Mouse (Mus musculus) intestine, embryonic 16.5 days (tissue): ENCODE data around the gene Arih2. TPM values are rescaled to one million over a fixed set of nuclear protein-coding genes. Genes with fewer than 3 reads are reported as not detected.

Experiments used
- ATAC-seq: fragments of 200-750 bp; cut with Nextera tagmentation; 2 replicates; pipeline ENCODE4 v1.8.0; 2017; ENCODE audit warnings: moderate TSS enrichment, moderate library complexity
- H3K27ac ChIP-seq: fragments of 300-500 bp; sonication (generic); 2 replicates; pipeline ENCODE4 v1.5.1; 2014; ENCODE audit warnings: mild to moderate bottlenecking, low read length
- H3K27me3 ChIP-seq: fragments of 300-500 bp; sonication (generic); replicated peaks from 2 replicates; pipeline ENCODE4 v1.6.1; 2014; ENCODE audit warnings: low read length, control low read depth, mixed read lengths; ENCODE audit not compliant: control insufficient read depth, insufficient read depth
- H3K36me3 ChIP-seq: fragments of 300-500 bp; sonication (generic); 2 replicates; pipeline ENCODE4 v1.6.1; 2014; ENCODE audit warnings: low read length, control low read depth; ENCODE audit not compliant: control insufficient read depth, insufficient read depth
- H3K4me1 ChIP-seq: fragments of 300-500 bp; sonication (generic); 2 replicates; pipeline ENCODE4 v1.6.1; 2014; ENCODE audit warnings: low read length, control low read depth, mixed read lengths; ENCODE audit not compliant: control insufficient read depth, insufficient read depth
- H3K4me2 ChIP-seq: fragments of 300-500 bp; sonication (generic); 2 replicates; pipeline ENCODE4 v1.6.1; 2014; ENCODE audit warnings: low read depth, low read length, control low read depth
- H3K4me3 ChIP-seq: fragments of 300-500 bp; sonication (generic); 2 replicates; pipeline ENCODE4 v1.5.1; 2014; ENCODE audit warnings: mild to moderate bottlenecking, low read length
- H3K9ac ChIP-seq: fragments of 300-500 bp; sonication (generic); 2 replicates; pipeline ENCODE4 v1.6.1; 2014; ENCODE audit warnings: low read depth, low read length
- H3K9me3 ChIP-seq: fragments of 300-500 bp; sonication (generic); 2 replicates; pipeline ENCODE4 v1.6.1; 2016; ENCODE audit warnings: low read length, control low read depth; ENCODE audit not compliant: control insufficient read depth
- WGBS: fragments of 180-500 bp; shearing (Covaris S2); extraction: QIAGEN DNeasy Blood & Tissue Kit; methylation state at CpG from one replicate; pipeline ENCODE4 v1.1.7; 2014; 5-methylcytosine and 5-hydroxymethylcytosine counted together
- polyA plus RNA-seq: library from polyadenylated mRNA; unstranded; fragments of >200 nt; fragmentation: Nextera tagmentation; extraction: Ambion mirVana; gene quantifications from 2 replicates; pipeline ENCODE4 v1.2.1, GENCODE M21; 2015

Gene Arih2
- polyA plus RNA-seq, 1 experiment from 2014 or later = 42.9 TPM

DNA sequence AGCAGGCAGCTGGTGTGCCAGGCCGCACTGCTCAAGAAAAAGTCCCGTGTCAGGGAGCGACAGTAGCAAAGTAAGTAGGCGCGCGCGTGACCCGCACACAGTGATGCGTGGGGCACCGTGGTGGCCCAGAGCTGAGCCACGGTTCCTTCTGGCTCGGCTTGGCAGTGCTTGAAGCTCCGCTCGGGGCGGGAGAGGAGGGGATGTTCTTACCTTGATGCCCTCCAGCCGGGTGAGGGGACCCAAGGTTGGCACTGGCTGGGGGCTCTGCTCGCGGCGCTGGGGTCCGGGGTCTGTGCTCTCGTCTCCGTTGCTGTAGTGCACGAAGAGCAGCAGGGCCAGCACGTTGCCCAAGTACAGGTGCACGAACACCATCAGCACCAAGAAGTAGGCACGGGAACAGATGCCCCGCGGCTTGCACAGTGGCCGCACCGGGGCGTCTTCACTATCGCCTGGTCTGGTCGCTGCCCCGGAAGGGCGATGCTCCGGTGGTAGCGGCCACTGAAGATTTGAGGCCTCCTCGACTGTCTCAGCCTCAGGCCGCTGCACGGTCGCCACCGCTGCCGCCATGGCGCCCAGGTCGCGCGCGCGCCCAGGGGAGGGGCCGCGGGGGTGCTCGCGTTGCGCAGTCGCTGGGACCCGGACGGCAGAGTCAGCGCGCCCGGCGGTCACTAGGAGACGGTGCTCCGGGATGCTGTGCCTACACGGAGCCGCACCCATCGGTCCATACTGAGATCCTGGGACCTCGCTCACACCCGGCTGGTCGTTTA is 52.0 kb downstream of the Arih2 start, which contains the start of gene P4htm:
Gene P4htm, minus strand, starts transcription at position 670 of the 767 bp plus-strand sequence.
- Histone ChIP-seq H3K4me3 (peak within 1 kb of the TSS; percentile 77), H3K27me3 (no peaks in the 10 kb centered on the region; the same call in 1 of the 2 replicates), H3K4me2 (peak within 1 kb of the TSS; percentile 92), H3K27ac (no peak within 1 kb of the TSS), H3K36me3 (no peaks in the 10 kb centered on the region), H3K4me1 (peaks cover 9% of the 10 kb centered on the region), H3K9ac (peak within 1 kb of the TSS; percentile 76), H3K9me3 (no peaks in the 10 kb centered on the region)
- peak; percentile 80 for ATAC-seq
- WGBS = 1% methylated on average over 69 of the region's 69 CpGs

DNA sequence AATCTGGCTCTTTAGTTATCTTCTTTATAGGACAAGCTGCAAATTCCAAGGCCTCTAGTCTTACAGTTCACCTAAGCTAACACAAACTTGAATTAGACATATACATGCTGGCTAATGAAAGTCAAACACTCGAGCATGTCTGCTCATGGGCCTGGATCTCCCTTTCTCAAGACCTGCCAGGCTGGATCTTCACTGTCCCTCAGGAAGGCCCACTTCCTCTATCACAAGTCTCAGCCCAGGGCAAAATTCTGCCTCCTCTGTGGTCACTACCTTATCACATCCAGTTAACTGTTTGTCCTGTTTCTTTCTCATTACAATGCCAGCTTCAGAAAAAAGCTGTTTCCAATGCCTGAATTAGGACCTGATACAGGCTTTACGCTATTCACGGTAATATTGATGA is 54.8 kb downstream of the Arih2 start:
- no peak overlapping the region for H3K4me2 ChIP-seq
- peaks cover 9% of the 10 kb centered on the region for H3K4me1 ChIP-seq
- 75% methylated on average over 3 of the region's 3 CpGs for WGBS
- no peak overlapping the region for H3K9ac ChIP-seq
- no peaks in the 10 kb centered on the region; the same call in 1 of the 2 replicates for H3K27me3 ChIP-seq
- H3K9me3 ChIP-seq = no peaks in the 10 kb centered on the region
- H3K4me3 ChIP-seq = no peak overlapping the region
- H3K27ac ChIP-seq = no peak overlapping the region
- ATAC-seq = no peak
- no peaks in the 10 kb centered on the region for H3K36me3 ChIP-seq

DNA sequence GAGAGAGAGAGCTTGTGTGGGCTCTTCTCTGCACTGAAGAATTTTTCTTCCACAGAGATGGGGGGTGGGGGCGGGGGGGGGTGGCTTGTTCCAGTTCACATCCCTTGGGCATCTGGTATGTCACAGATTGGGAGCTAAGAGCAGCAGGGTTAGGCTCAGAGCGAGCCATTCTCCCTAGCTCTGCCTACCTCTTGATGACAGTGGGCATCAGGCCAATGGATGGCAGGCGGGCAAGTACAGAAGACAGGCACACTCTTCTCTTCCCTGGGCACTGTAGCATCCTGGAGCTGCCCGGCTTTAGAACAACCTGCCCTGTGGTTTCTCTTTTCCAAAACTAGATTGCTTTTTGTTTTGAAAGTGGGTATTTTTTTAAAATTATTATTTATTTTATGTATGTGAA is 57.7 kb downstream of the Arih2 start:
- no peak for ATAC-seq
- 86% methylated on average over 4 of the region's 4 CpGs for WGBS

GRCm38 (mm10) chr9:108589229-108589628 is 60.0 kb downstream of the Arih2 start:
- H3K27ac ChIP-seq = no peak overlapping the region
- H3K27me3 ChIP-seq = no peaks in the 10 kb centered on the region
- H3K36me3 ChIP-seq = no peaks in the 10 kb centered on the region
- no peak overlapping the region for H3K4me3 ChIP-seq
- H3K4me2 ChIP-seq = no peak overlapping the region
- H3K9ac ChIP-seq = no peak overlapping the region
- 63% methylated on average over 5 of the region's 5 CpGs for WGBS
- H3K9me3 ChIP-seq = no peaks in the 10 kb centered on the region
- no peak for ATAC-seq
- H3K4me1 ChIP-seq = peaks cover 17% of the 10 kb centered on the region

More for the DNA sequence above, 57.7 kb downstream of the Arih2 start:
- no peaks in the 10 kb centered on the region for H3K27me3 ChIP-seq
- no peak overlapping the region for H3K4me3 ChIP-seq
- H3K27ac ChIP-seq = no peak overlapping the region
- no peak overlapping the region for H3K9ac ChIP-seq
- H3K4me2 ChIP-seq = no peak overlapping the region
- no peaks in the 10 kb centered on the region for H3K9me3 ChIP-seq
- H3K36me3 ChIP-seq = no peaks in the 10 kb centered on the region
- H3K4me1 ChIP-seq = peaks cover 17% of the 10 kb centered on the region

DNA sequence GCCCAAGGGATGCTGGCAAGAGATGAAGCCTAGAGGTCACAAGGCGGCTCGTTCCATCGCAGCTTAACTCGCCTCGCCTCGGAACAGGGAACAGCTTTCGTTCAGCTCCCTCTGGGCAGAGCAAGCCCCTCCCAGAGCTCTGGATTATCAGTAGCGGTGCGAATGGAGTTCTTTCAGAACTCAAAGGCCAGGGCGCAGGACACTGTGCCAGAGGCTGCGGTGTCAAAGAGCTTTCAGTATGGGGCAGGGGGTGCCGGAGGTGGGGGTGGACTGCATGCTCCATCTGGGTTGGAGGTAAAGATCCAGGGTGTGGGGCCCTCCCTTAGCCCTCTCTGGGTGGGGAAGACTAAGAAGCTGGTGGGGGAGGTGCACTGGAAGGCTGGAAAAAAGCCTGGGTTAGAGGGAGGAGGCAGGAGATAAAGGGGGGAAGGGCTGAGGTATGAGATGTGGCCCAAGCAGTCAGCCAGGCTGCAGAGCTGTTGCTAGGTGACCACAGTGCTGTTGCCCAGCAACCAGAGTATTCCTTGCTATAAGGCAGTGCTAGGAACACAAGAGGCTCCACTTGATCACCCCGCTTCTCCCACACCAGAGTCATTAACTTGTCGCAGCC is 61.5 kb downstream of the Arih2 start:
- peak; percentile 90 for ATAC-seq
- H3K27ac ChIP-seq = peak overlapping the region; percentile 47; the same call in 1 of the 2 replicates

GRCm38 (mm10) chr9:108579344-108579690 is 69.9 kb downstream of the Arih2 start:
- H3K4me3 ChIP-seq = peak overlapping the region; percentile 80
- ATAC-seq = no peak
- WGBS = 51% methylated on average over 5 of the region's 5 CpGs
- peak overlapping the region; percentile 79 for H3K4me2 ChIP-seq
- H3K27me3 ChIP-seq = no peaks in the 10 kb centered on the region
- H3K9me3 ChIP-seq = no peaks in the 10 kb centered on the region
- peaks cover 24% of the 10 kb centered on the region for H3K4me1 ChIP-seq
- H3K36me3 ChIP-seq = peaks cover 7% of the 10 kb centered on the region
- H3K9ac ChIP-seq = peak overlapping the region; percentile 88
- peak overlapping the region; percentile 81 for H3K27ac ChIP-seq

More for the DNA sequence above, 61.5 kb downstream of the Arih2 start:
- H3K4me2 ChIP-seq = peak overlapping the region; percentile 33
- H3K27me3 ChIP-seq = no peaks in the 10 kb centered on the region
- peaks cover 17% of the 10 kb centered on the region for H3K4me1 ChIP-seq
- H3K9me3 ChIP-seq = no peaks in the 10 kb centered on the region
- WGBS = 9% methylated on average over 14 of the region's 14 CpGs
- H3K36me3 ChIP-seq = no peaks in the 10 kb centered on the region
- H3K4me3 ChIP-seq = peak overlapping the region; percentile 9; the same call in 1 of the 2 replicates
- H3K9ac ChIP-seq = peak overlapping the region; percentile 30; the same call in 1 of the 2 replicates

GRCm38 (mm10) chr9:108578545-108579343 is 70.4 kb downstream of the Arih2 start, which contains the start of gene Wdr6:
Gene Wdr6, minus strand, starts transcription at chr9:108578739.
- no peaks in the 10 kb centered on the region for H3K9me3 ChIP-seq
- H3K4me1 ChIP-seq = peaks cover 30% of the 10 kb centered on the region
- H3K4me2 ChIP-seq = peak within 1 kb of the TSS; percentile 79
- H3K9ac ChIP-seq = peak within 1 kb of the TSS; percentile 88
- H3K4me3 ChIP-seq = peak within 1 kb of the TSS; percentile 80
- ATAC-seq = peak; percentile 97
- 5% methylated on average over 51 of the region's 51 CpGs for WGBS
- H3K27me3 ChIP-seq = no peaks in the 10 kb centered on the region
- H3K36me3 ChIP-seq = peaks cover 7% of the 10 kb centered on the region
- H3K27ac ChIP-seq = peak within 1 kb of the TSS; percentile 93

- H3K9ac ChIP-seq = peak overlapping the region; percentile 88
- H3K27me3 ChIP-seq = no peaks in the 10 kb centered on the region
- H3K9me3 ChIP-seq = no peaks in the 10 kb centered on the region
- peak overlapping the region; percentile 80 for H3K4me3 ChIP-seq
- peak overlapping the region; percentile 79 for H3K4me2 ChIP-seq
- ATAC-seq = no peak; the same call in 1 of the 2 replicates
- under 1% methylated on average over 24 of the region's 24 CpGs for WGBS
- peaks cover 32% of the 10 kb centered on the region for H3K4me1 ChIP-seq
- peaks cover 7% of the 10 kb centered on the region for H3K36me3 ChIP-seq
- H3K27ac ChIP-seq = peak overlapping the region; percentile 93
These were observed 71.1 kb downstream of the Arih2 start for GRCm38 (mm10) chr9:108577934-108578544.
